23 mouse cellular contexts compared by ENCODE assay signal in the genomic region with DNA sequence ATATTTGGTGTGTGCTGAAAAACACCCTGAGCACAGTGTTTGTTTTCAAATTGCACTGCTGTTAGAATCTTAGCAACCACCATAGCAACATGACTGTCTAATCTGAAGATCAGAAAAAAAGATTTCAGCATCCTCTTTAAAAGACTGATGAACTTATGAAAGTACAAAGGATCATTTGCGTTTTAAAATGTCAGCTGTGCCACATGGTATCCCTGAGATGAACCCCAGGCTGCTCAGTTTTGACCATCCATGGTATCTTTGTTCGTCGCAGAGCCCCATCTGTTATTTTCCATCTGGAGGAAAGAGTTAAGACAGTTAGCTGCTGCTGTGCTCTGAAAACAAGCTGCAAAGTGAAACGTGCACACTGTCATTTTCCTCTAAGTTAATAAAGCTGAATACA. TPM values are rescaled to one million over a fixed set of nuclear protein-coding genes. Genes with fewer than 3 reads are reported as not detected.
DNase-seq lines count a peak whose midpoint lies in the region; ATAC-seq and TF ChIP-seq lines count a peak whose summit lies in the region.
"Had no signal": no experiment of that assay in that cellular context is flagged by ENCODE, and none has a peak within 500 bp of the region (broad histone marks: within the 10 kb centered on the region; RNA-seq: fewer than 3 reads in every experiment).

No protein-coding gene starts in this region.

- no peaks in the 10 kb centered on the region for H3K4me1 ChIP-seq in forebrain, postnatal 0 days (ENCODE audit: insufficient read depth)
- H3K4me1 ChIP-seq in forebrain, embryonic 16.5 days (replicated peaks; ENCODE audit: control insufficient read depth, insufficient read depth, low read length), result no peaks in the 10 kb centered on the region
- H3K4me1 ChIP-seq: embryonic facial prominence, embryonic 12.5 days; forebrain, embryonic 13.5 days; forebrain, embryonic 15.5 days had no signal

- no peaks in the 10 kb centered on the region for H3K27me3 ChIP-seq in forebrain, postnatal 0 days (ENCODE audit: insufficient read depth, low read length)
- H3K27me3 ChIP-seq in forebrain, embryonic 16.5 days (replicated peaks; ENCODE audit: control insufficient read depth, insufficient read depth, low read length), result no peaks in the 10 kb centered on the region
- H3K27me3 ChIP-seq in myocyte (ENCODE audit: control insufficient read depth, insufficient read depth, insufficient read length), result no peaks in the 10 kb centered on the region
- H3K27me3 ChIP-seq: CH12.LX; embryonic facial prominence, embryonic 12.5 days; forebrain, embryonic 13.5 days; forebrain, embryonic 15.5 days; Patski had no signal

- DNase-seq in forebrain, postnatal 0 days, result no peak
- DNase-seq in layer of hippocampus, adult 2 months (ENCODE audit: low spot score in 2 of 2), result peak in 1 of 2 experiments; percentile 45
- no peak for DNase-seq in layer of hippocampus, postnatal 36 days
- DNase-seq: adrenal gland, adult 8-10 months; adrenal gland, postnatal 14 days; adrenal gland, postnatal 36 days; B cell, adult 2 months; cerebellum, adult 11-12 months; cerebellum, adult 2 months; cerebellum, adult 9-10 months; cerebellum, postnatal 10 days; cerebellum, postnatal 25 days had no signal

- H3K9ac ChIP-seq in forebrain, postnatal 0 days, result no peak overlapping the region
- H3K9ac ChIP-seq in forebrain, embryonic 16.5 days (replicated peaks; ENCODE audit: low read depth, low read length), result no peak overlapping the region
- H3K9ac ChIP-seq: embryonic facial prominence, embryonic 12.5 days; forebrain, embryonic 13.5 days; forebrain, embryonic 15.5 days had no signal

- H3K4me2 ChIP-seq in forebrain, postnatal 0 days (ENCODE audit: low read depth), result no peak overlapping the region
- no peak overlapping the region for H3K4me2 ChIP-seq in forebrain, embryonic 16.5 days (ENCODE audit: low read length)
- H3K4me2 ChIP-seq in myocyte (ENCODE audit: low read depth), result peak overlapping the region; percentile 26
- H3K4me2 ChIP-seq: embryonic facial prominence, embryonic 12.5 days; forebrain, embryonic 13.5 days; forebrain, embryonic 15.5 days had no signal

- H3K27ac ChIP-seq in forebrain, postnatal 0 days (ENCODE audit: low read depth, low read length), result no peak overlapping the region
- no peak overlapping the region for H3K27ac ChIP-seq in forebrain, embryonic 16.5 days (ENCODE audit: low read length)
- peak overlapping the region; percentile 74 for H3K27ac ChIP-seq in layer of hippocampus, adult 2 months
- H3K27ac ChIP-seq: embryonic facial prominence, embryonic 10.5 days; embryonic facial prominence, embryonic 12.5 days; forebrain, embryonic 13.5 days; forebrain, embryonic 15.5 days had no signal

- no peak for TF ChIP-seq POLR2A in myocyte (IDR thresholded peaks at IDR 0.05; ENCODE audit: insufficient read length, low read depth)

- H3K36me3 ChIP-seq in forebrain, postnatal 0 days (ENCODE audit: insufficient read depth), result peaks cover 26% of the 10 kb centered on the region; the same call in 1 of the 2 replicates
- H3K36me3 ChIP-seq in forebrain, embryonic 16.5 days (ENCODE audit: control insufficient read depth, insufficient read depth), result peaks cover 3% of the 10 kb centered on the region
- H3K36me3 ChIP-seq in myocyte (ENCODE audit: control insufficient read depth, insufficient read depth), result peaks cover 5% of the 10 kb centered on the region

- no peak overlapping the region for H3K4me3 ChIP-seq in forebrain, postnatal 0 days (ENCODE audit: low read depth, low read length)
- no peak overlapping the region for H3K4me3 ChIP-seq in forebrain, embryonic 16.5 days (replicated peaks; ENCODE audit: low read length)
- H3K4me3 ChIP-seq in layer of hippocampus, adult 2 months, result no peak overlapping the region
- H3K4me3 ChIP-seq in myocyte, result no peak overlapping the region
- H3K4me3 ChIP-seq: embryonic facial prominence, embryonic 10.5 days; embryonic facial prominence, embryonic 12.5 days; forebrain, embryonic 13.5 days; forebrain, embryonic 15.5 days had no signal

- ATAC-seq in forebrain, postnatal 0 days, result peak; percentile 23; the same call in 1 of the 2 replicates
- no peak for ATAC-seq in forebrain, embryonic 16.5 days
- ATAC-seq: activated CD4-positive, CD25-positive, alpha-beta regulatory T cell, adult 4 months; CD4-positive, CD25-positive, alpha-beta regulatory T cell, adult 4 months; forebrain, embryonic 13.5 days; forebrain, embryonic 15.5 days; Patski had no signal

- WGBS in forebrain, postnatal 0 days, result 81% methylated on average over 4 of the region's 4 CpGs
- WGBS in forebrain, embryonic 16.5 days, result 86% methylated on average over 4 of the region's 4 CpGs

- no peaks in the 10 kb centered on the region for H3K79me2 ChIP-seq in myocyte (ENCODE audit: control insufficient read depth, insufficient read depth)

- no peaks in the 10 kb centered on the region for H3K9me3 ChIP-seq in forebrain, postnatal 0 days (ENCODE audit: low read length)
- H3K9me3 ChIP-seq in forebrain, embryonic 16.5 days (ENCODE audit: control insufficient read depth, low read length), result no peaks in the 10 kb centered on the region
- H3K9me3 ChIP-seq: embryonic facial prominence, embryonic 10.5 days; embryonic facial prominence, embryonic 12.5 days; forebrain, embryonic 13.5 days; forebrain, embryonic 15.5 days; G1E had no signal

- TF ChIP-seq CTCF in forebrain, postnatal 0 days (IDR thresholded peaks at IDR 0.05; ENCODE audit: low read depth), result no peak
- TF ChIP-seq CTCF in layer of hippocampus, adult 2 months (conservative IDR thresholded peaks at IDR 0.05), result no peak

- H3ac ChIP-seq in myocyte (ENCODE audit: control insufficient read depth, insufficient read length), result no peak overlapping the region

TF ChIP-seq in myocyte, 11 proteins besides CTCF, POLR2A, EP300 and RAD21:
- no peak for TF ChIP-seq MYOG (IDR thresholded peaks at IDR 0.05; ENCODE audit: control insufficient read depth in 1 of 3, insufficient read depth in 1 of 3, insufficient read length in 2 of 3, low read depth in 2 of 3)
- TF ChIP-seq MYOD1 (IDR thresholded peaks at IDR 0.05; ENCODE audit: control insufficient read depth in 1 of 3, insufficient read length in 2 of 3, low read depth in 2 of 3), result no peak
- no peak for TF ChIP-seq MAX (IDR thresholded peaks at IDR 0.05; ENCODE audit: low read depth)
- no peak for TF ChIP-seq CEBPB (IDR thresholded peaks at IDR 0.05; ENCODE audit: insufficient read depth, poor library complexity, severe bottlenecking)

RNA-seq across cellular contexts. Expression of a gene that starts 10.0 kb away (rescaled TPM):
- 10.0 and 12.3 TPM in 2 replicates for total RNA-seq in forebrain, postnatal 0 days (2014; rRNA removed)
- polyA plus RNA-seq in forebrain, postnatal 0 days (2015; fragmentation: Nextera tagmentation; extraction: Ambion mirVana), result 8.0 and 11.1 TPM in 2 replicates
- 16.0 and 16.4 TPM in 2 replicates for polyA plus RNA-seq in forebrain, embryonic 16.5 days (2015; fragmentation: Nextera tagmentation; extraction: Ambion mirVana)
- total RNA-seq in layer of hippocampus, adult 2 months (2021), result 10 to 100 TPM; 17.6 to 18.1 TPM
- 10 to 100 TPM; 17.1 to 17.4 TPM for total RNA-seq in layer of hippocampus, postnatal 36 days (2021)
- polyA plus RNA-seq in myocyte (2012; fragmentation: generic; extraction: Trizol), result 12.0 TPM

RNA-seq across cellular contexts. Expression of a gene that starts 10.0 kb away (rescaled TPM):
- 89.2 and 98.1 TPM in 2 replicates for total RNA-seq in forebrain, postnatal 0 days (2014; rRNA removed)
- 38.2 and 44.8 TPM in 2 replicates for polyA plus RNA-seq in forebrain, postnatal 0 days (2015; fragmentation: Nextera tagmentation; extraction: Ambion mirVana)
- polyA plus RNA-seq in forebrain, embryonic 16.5 days (2015; fragmentation: Nextera tagmentation; extraction: Ambion mirVana), result 64.7 and 68.7 TPM in 2 replicates
- 10 to 100 TPM; 61.9 to 63.7 TPM for total RNA-seq in layer of hippocampus, adult 2 months (2021)
- 10 to 100 TPM; 65.0 to 68.6 TPM for total RNA-seq in layer of hippocampus, postnatal 36 days (2021)
- 23.5 TPM for polyA plus RNA-seq in myocyte (2012; fragmentation: generic; extraction: Trizol)

RNA-seq across cellular contexts. Expression of a gene that starts 52.9 kb away (rescaled TPM):
- 9.2 and 14.5 TPM in 2 replicates for total RNA-seq in forebrain, postnatal 0 days (2014; rRNA removed)
- 5.3 and 8.5 TPM in 2 replicates for polyA plus RNA-seq in forebrain, postnatal 0 days (2015; fragmentation: Nextera tagmentation; extraction: Ambion mirVana)
- polyA plus RNA-seq in forebrain, embryonic 16.5 days (2015; fragmentation: Nextera tagmentation; extraction: Ambion mirVana), result 11.1 and 11.4 TPM in 2 replicates
- 10 to 100 TPM; 14.3 to 17.4 TPM for total RNA-seq in layer of hippocampus, adult 2 months (2021)
- 10 to 100 TPM; 12.5 to 15.7 TPM for total RNA-seq in layer of hippocampus, postnatal 36 days (2021)
- polyA plus RNA-seq in myocyte (2012; fragmentation: generic; extraction: Trizol), result 4.3 TPM
